Mouse (Mus musculus) CD4-positive, CD25-positive, alpha-beta regulatory T cell, adult 9 weeks (primary cell): Measurements from ENCODE around the gene Platr17. TPM values are rescaled to one million over a fixed set of nuclear protein-coding genes. Genes with fewer than 3 reads are reported as not detected.

Experiments used
- polyA plus RNA-seq: library from polyadenylated mRNA; unstranded; fragments of 100-300 nt; shearing (Covaris generic); gene quantifications from one replicate; pipeline ENCODE4 v1.2.1, GENCODE M21; 2017

Platr17 gene
- 4.0 TPM for polyA plus RNA-seq

DNA sequence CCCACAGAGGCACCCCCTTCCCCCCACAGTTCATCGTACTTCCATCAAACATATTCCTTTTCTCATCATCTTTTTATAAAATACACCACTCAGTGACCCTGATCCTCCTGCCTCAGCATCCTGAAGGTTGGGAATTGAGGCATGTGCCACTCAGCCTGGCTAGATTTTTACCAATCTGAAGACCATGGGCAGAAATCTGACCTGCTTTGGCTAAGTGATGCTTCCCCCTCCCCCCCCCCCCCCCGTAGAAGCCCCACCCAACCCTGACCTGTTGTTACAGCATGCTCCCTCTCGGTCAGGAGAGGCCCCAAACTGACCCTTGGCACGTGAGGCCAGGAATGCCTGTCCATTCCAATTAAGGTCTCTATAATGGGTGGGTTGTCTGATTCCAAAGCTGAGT, at the start of gene Platr17:
Gene Platr17 (plus strand): TSS at position 301 of the 400 bp plus-strand sequence.

DNA sequence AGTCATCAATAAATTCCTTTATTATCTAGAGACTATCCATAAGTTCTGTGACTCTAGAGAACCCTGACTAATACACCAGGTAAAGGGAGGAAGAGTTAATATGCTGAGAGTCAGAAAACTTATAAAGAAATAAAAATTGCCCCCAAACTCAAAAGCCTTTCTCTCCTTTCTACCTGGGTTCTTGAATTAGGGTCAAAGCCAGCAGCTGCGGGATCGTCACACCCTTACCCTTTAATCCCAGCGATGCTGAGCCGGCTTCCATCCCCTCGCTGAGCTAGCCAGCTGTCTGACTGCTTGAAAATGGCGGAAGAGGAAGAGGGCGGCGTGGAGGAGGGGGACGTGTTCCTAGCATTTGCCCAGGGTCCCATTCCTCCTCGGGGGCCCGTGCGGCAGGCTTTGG, 31.4 kb upstream of the Platr17 start, which contains the start of gene Gm7029:
Gene Gm7029 (plus strand): TSS at position 301 of the 400 bp plus-strand sequence.

DNA sequence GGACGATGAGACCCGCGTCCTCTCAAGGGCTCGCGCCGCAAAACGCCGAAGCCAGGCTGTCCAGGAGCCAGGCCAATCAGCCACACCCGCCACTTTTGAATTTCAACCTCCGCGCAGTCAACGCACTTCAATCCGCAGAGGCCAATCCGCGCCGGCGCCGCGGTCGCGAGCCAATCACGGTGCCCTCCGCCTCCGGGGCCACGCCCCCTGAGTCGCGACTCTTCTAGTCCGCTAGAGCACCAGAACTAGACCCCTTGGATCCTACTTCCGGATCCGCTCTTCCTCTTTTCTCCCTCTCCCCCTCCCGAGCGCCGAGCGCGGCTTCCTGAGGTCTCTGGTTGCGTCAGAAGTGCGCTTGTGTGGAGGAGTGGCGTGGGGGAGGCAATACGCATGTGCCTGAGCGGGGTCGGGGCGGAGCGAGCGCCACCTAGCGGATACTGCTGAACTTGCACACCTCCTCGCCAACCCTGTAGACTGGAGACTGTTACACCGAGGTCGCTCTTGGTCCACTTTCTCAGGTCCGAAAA, 14.3 kb upstream of the Platr17 start, which contains the start of gene Kifc1:
Gene Kifc1 (minus strand): TSS at position 129 of the 527 bp plus-strand sequence.

DNA sequence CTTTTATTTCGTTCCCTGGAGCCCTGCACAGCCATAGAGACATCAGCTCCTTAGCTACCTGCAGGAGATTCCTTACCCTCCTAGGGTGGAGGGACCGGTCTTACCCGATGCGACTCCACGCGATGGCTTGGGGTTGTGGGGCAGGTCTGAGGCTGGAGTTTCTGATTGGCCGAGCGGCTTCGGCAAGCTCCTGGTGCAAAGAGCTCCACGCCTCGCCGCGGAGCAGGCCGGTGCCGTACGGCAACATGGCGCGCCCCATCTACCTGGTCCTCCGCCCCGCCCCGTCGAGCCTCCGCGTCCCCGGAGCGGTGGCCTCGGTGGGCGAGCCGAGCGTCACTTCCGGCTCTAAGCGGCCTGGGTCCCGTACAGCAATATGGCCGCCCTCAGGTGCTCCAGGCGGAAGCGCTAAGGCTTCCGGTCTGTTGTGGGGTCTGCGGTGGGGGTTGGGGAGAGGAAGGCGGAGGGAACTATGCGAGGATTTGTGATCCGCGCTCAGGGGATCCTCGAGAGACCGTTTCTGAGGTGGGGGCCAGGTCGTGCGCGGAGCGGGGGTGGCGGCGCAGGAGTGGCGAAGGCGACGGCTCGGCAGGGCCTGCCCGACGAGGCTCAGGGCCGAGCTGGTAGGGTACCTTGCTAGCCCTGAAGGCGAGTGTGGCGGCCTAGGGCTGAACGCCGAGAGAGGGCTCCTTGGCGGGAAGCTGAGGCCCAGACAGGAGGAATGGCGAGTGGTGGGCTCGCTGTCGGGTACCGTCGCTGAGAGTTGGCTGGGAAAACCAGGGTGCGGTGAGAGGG, 4.3 kb downstream of the Platr17 start, which contains the start of gene Daxx:
Gene Daxx (plus strand): TSS at position 338 of the 792 bp plus-strand sequence.

DNA sequence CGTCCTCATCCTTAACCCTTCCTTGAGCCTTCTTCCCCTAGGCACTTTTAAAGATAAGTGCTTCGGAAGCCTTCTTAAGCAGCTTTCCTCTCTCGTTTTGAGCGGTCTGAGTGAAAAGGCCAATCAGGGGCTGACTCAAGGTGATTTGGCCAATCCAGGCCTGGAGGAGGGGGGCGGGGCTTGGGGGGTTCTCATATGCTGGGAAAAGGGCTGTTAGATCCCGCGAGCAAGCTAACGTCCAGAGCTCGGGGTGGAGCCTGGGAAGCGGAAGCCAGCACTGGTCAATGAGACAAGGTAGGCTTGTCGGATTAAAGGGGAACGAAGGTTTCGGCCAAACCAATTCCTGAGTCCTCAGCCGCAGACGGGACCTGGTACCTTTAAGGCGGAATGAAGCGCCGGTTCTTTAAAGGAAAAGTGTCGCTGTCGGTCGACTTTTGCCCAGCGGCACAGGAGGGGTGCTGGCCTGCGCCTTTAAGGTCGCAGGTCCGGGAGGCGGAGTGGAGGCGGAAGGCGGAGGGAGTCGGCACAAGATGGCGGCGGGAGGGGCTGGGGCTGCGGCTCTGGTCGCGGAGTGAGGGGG, 10.8 kb downstream of the Platr17 start, which contains the start of the genes Tapbp and Zbtb22:
Gene Tapbp (plus strand): TSS at position 229 of the 580 bp plus-strand sequence.
Gene Zbtb22 (plus strand): TSS at position 234 of the 580 bp plus-strand sequence.

DNA sequence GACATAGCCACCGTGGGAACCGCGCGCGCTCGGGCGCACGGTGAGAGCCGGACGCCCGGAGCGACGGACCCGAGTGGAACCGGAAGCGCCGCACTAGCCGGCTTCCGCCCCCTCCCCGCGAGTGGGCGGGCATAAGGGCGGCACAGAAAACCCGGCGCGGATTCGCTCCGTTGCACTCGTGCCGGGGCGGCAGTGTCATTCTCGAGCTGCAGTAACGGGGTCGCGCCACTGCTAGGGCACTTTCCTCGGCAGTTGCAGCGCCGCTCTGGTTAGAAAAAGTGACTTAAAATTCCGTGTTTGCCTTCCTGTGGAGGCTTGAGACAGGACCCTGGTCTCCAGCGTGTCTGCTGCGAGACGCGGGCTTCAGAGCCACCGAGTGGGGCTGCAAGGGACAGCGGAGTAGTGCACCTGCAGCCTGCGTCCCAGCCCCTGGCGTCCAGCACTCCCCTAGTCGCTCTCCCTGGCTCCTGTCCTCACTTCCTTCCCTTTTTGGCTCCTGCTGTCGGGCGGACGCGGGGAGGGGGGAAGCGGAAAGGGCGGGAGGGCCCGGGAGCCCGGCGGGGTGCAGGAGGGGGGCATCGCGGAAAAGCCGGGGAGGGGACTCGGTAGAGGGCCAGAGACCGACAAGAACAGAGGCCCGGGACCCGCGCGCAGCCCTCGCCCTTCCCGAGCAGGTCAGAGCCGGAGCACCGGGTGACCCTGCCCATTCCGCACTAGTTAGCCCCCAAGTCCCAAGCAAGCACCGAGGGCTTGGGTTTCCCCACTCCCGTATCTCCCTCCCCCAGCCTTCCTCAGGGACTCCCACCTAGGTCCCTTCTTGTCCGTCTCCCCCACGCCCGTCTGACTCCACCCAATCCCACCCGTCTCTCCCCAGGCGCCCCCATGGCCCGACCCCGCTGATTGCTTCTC, 24.7 kb downstream of the Platr17 start, which contains the start of gene Rgl2:
Gene Rgl2 (plus strand): TSS at position 173 of the 909 bp plus-strand sequence.

DNA sequence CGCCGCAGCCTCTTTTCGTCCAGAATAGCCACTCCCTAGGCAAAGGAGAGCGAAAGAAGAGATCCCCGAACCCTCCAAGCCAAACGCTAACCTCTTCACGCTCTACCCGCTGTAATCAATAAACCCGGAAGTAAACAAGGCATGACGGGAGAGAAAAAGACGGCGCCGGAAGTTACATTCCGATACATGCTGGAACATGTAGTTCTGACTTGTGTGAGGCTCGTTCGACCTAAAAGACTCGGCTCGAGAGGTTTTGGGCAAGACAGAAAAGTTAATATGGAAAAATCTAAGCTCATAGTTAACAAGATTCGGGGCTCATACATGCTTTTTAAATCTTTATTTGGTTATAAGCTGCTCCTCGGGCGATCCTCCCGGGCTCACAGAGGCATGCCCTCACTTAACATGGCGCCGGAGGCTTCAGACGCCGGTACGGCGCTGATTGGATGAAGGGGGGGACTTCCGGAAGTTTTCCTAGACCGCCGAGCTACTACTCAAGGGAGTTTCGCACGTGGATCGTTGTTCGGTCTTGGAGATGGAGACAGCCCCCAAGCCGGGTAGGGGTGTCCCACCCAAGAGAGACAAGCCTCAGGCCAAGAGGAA, 35.4 kb downstream of the Platr17 start, which contains the start of the genes Pfdn6 and Wdr46:
Gene Pfdn6 (minus strand): TSS at position 138 of the 600 bp plus-strand sequence.
Gene Wdr46 (plus strand): TSS at position 455 of the 600 bp plus-strand sequence.

DNA sequence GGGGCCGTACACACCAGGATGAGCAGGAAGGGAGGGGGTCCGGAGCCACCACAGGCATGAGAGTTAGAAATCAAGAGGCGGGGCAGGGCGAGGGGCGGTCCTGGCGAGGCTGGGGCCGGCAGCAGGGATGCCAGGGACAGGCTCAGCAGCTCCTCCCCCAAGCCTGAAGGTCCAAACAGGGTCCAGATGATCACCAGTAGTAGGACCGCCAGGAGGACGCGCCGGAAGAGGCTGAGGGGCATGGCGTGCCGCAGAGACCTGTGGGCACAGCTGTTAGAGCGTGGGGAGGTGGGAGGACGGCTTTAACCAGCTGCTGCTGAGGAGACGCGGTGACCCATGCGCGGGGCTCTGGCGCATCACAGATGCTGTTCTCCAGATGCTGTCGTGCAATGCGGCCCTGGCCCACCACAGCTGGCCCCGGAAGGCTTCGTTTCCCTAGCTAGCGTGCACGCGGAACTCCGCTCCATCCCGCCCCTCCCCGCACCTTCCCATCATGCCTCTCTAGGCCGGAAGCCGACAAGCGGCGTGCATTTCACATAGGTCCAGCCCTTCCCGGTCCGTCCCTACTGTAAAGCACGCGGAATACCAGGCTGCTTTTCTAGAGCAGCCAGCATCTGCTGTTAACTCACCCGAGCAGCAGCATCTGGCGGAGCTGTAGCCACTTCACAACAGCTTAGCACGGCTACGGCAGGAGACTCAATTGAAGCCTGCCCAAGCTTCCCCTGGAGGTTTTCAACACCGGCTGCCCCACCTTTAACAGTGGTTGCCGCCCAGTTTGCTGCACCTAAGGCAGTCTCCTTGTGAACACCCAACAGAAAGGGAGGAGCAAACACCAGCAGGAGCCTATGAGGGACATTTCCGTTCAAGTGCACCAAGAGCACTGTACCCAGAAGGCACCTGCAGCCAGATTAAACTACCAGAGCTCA, 46.3 kb downstream of the Platr17 start, which contains the start of gene B3galt4:
Gene B3galt4 (minus strand): TSS at position 468 of the 926 bp plus-strand sequence.

DNA sequence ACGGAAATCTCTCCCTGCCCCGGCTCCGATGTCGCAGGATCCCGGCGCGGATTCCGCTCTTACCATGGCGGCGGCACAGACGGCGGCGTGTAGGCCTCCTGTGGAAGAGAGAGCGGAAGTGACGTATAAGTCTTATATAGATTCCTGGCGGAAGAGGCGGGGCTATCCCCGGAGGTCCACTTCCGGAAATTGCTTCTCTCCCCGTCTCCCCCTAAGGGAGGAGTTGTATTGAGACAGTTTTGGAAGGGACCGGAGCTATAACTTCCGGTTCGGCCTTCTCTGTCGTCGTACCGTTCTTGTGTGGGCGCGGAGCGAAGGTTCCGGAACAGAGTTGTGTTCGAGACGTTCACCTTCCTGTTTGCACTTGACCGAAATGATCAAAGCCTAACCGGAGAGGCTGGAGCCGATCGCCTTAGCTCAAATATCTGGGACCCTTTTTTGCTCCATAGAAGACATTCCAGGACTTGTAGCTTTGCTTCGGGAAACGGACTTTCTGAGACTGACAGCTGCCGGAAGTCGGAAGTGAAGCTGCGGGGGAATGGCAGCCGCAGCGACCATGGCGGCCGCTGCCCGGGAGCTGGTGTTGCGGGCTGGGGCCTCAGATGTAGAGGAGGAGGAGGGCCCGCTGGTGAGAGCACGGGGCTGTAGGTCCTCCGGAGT, 50.8 kb downstream of the Platr17 start, which contains the start of the genes Vps52 and Rps18:
Gene Vps52 (plus strand): TSS at position 258 of the 660 bp plus-strand sequence.
Gene Rps18 (minus strand): TSS at position 447 of the 660 bp plus-strand sequence.

Other genes starting within 250 kb of the Platr17 start
- 352 TPM for gene Hnrnpm, start 218.3 kb upstream of the Platr17 start, polyA plus RNA-seq
- gene March2, start 186.5 kb upstream of the Platr17 start, polyA plus RNA-seq, result 33.3 TPM
- gene Rab11b, start 144.6 kb upstream of the Platr17 start, polyA plus RNA-seq, result 331 TPM
- 3.4 TPM for gene Angptl4, start 123.3 kb upstream of the Platr17 start, polyA plus RNA-seq
- 3.2 TPM for gene Kank3, start 94.6 kb upstream of the Platr17 start, polyA plus RNA-seq
- gene Rps28, start 80.6 kb upstream of the Platr17 start, polyA plus RNA-seq, result 1,412 TPM
- 422 TPM for gene Ndufa7, start 80.6 kb upstream of the Platr17 start, polyA plus RNA-seq
- gene Cd320, start 62.0 kb upstream of the Platr17 start, polyA plus RNA-seq, result 26.2 TPM
- gene Gm7029, start 31.3 kb upstream of the Platr17 start, polyA plus RNA-seq, result not detected
- gene Kifc1, start 14.5 kb upstream of the Platr17 start, polyA plus RNA-seq, result 5.5 TPM
- 143 TPM for gene Daxx, start 4.3 kb downstream of the Platr17 start, polyA plus RNA-seq
- 701 TPM for gene Tapbp, start 10.8 kb downstream of the Platr17 start, polyA plus RNA-seq
- gene Zbtb22, start 10.8 kb downstream of the Platr17 start, polyA plus RNA-seq, result 23.0 TPM
- 107 TPM for gene Rgl2, start 24.4 kb downstream of the Platr17 start, polyA plus RNA-seq
- 152 TPM for gene Pfdn6, start 35.2 kb downstream of the Platr17 start, polyA plus RNA-seq
- gene Wdr46, start 35.5 kb downstream of the Platr17 start, polyA plus RNA-seq, result 76.0 TPM
- gene B3galt4, start 46.4 kb downstream of the Platr17 start, polyA plus RNA-seq, result 46.4 TPM
- gene Vps52, start 50.7 kb downstream of the Platr17 start, polyA plus RNA-seq, result 90.1 TPM
- 3,509 TPM for gene Rps18, start 50.9 kb downstream of the Platr17 start, polyA plus RNA-seq
- gene H2-K1, start 95.2 kb downstream of the Platr17 start, polyA plus RNA-seq, result 12,738 TPM
- gene Ring1, start 119.5 kb downstream of the Platr17 start, polyA plus RNA-seq, result 15.2 TPM
- gene H2-Ke6, start 122.9 kb downstream of the Platr17 start, polyA plus RNA-seq, result 37.9 TPM
- 157 TPM for gene Slc39a7, start 126.5 kb downstream of the Platr17 start, polyA plus RNA-seq
- 23.4 TPM for gene Rxrb, start 126.7 kb downstream of the Platr17 start, polyA plus RNA-seq
- gene Col11a2, start 134.3 kb downstream of the Platr17 start, polyA plus RNA-seq, result 2.1 TPM
- 37.0 TPM for gene H2-Oa, start 187.2 kb downstream of the Platr17 start, polyA plus RNA-seq
- 119 TPM for gene H2-DMa, start 214.4 kb downstream of the Platr17 start, polyA plus RNA-seq
- gene Brd2, start 217.5 kb downstream of the Platr17 start, polyA plus RNA-seq, result 109 TPM
- 5.8 TPM for gene H2-DMb2, start 238.2 kb downstream of the Platr17 start, polyA plus RNA-seq
- gene H2-DMb1, start 247.9 kb downstream of the Platr17 start, polyA plus RNA-seq, result 1.5 TPM